Mouse (Mus musculus) testis, postnatal 14 days (tissue): ENCODE measurements at regions not wholly inside any gene's neighbourhood (a gene's known extent, or its start where the extent isn't known, plus 50 kb on each side); places are given as distances from the start of the nearest gene placed in this dataset.

Source experiments
- DNase-seq: peaks from one replicate; pipeline ENCODE4 v3.0.0; 2021; ENCODE audit warnings: low spot score

DNA sequence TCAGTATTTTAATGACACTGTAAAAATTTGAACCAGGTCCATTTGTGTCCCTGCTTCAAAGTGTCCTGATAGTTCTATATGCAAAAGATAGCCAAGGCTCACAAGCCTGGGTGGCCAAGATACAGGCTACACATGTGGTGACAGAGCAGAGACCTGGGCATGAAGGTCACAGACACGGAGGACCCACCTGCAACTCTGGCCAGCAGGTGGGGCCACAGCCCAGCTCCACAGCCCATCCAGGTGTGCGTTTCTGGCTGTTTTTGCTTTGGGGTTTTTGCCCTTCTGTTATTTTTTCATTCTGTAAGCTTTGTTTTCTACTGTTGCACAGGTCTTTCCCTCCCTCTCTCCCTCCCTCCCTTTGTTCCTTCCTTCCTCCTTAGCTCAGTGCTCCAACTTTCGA is 399.4 kb upstream of the Rora start:
- DNase-seq, result no peak

DNA sequence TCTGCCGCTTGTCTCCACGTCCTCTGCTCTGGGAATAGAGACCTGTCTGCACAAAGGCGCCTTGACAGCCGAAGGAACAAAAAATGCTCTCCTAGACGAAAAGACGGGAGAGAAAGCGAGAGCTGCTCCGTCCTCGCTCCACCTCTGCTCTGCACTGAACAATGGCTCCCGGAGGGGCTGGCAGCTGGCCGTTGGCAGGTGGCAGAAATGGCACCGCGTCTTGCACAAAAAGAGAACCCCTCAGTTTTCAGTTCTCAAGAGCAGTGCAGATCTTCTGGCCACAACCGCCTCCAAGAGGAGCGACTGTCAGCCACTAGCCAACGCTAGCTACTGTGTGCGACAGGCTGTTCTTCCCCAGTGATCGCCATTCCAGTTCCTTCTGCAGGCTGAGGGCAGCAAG is 385.0 kb upstream of the Rora start:
- no peak for DNase-seq

DNA sequence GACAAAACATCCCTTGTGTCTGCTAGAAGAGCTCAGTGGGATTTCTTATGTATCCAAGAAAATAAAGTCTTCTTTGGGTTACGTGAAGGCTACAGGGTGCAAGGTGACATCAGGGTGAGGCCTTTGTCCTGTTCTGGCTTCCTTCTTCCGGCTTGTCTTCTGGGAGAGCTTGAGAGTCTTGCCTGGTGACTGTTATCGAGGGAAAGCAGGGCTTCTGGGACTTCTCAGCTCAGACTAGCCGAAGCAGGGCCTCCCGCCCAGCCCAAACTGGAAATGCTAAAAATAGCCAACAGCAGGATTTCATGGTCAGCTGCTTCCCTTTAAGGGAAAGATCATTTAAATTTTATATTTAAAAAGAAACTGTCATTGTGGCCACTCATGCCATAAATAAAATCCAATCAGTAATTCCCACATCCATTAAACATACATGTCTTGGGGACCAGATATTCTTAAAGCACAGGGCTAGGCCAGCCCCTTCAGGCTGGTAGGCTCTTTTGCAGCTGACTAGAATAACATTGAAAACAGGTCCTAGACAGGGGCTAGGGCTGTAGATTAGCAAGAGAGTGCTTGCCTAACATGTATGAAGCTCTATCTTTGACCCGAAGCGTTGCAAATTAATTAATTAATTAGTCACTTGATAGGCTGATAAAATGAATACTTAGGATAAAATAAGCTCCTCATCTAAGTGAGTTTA is 351.2 kb upstream of the Rora start:
- no peak for DNase-seq

DNA sequence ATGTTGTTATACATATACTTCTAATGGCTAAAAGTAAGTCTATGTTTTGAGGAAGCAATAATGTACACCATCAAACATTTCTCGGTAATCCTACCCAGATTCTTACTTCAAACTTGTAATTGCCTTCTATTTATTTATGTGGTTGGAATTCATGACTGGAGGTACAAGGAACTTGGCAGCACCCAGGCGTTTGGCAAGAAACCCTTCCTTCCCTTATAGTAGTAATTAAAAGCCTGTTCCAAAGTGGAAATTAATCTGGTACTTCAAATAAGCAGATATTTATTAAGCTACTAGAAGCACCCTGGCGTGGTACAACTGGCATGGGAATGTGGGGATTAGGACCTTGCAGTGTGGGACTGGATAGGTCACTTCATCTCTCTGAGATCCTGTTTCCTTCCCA is 322.9 kb upstream of the Rora start:
- no peak for DNase-seq

DNA sequence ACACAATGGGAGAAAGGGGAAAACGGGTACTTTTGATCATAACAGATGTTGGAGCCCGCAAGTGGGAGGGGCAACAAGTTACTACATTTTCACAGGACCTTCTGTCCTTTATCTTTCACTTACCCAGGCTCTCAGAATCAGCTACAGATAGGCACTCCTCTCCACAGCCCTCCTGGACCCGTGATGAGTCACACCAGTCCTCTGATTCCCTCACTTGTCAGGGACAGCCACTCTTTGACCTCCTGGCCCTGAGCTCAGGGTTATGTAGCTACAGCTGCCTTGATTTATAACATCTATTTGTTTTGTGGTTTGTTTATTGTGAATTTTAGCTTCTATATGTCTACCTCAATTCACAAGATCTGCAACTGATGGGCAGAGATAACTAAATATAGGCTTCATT is 312.7 kb upstream of the Rora start:
- DNase-seq, result no peak

DNA sequence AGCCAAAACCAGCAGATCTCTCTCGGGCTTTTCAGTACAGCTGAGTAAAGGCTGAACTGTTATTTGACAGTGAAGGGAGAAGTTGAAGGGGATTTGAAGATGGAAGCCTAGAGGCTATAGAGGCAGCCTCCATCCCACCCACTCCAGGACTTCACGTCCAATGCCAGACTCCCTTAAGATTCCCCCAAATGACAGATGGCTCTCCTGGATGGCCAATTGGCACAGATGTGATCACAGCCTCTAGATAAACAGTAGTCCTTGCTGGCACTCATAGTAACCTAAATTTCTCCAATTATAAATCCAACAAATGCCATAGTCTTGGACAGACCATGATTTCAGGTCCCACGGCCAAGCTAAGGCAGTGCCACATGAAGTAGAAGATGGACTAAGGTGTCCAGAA is 312.1 kb upstream of the Rora start:
- no peak for DNase-seq

DNA sequence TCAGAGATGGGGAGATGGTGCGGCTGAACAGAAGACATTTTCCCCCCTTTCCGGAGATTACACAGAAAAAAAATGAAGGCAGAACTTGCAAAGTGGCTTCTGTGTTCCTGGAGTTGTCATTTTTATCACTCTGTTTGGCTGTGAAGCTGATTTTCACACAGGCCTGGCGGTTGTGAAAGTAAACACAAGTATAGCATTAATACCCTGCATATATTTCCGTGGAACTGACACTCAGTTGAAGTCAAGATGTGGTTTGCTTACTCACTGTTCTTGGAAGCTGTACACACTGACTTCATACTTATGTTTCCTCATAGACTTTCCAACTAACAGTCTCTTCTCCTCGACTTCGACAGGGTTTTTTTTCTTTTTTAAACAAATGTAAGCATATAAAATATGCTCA is 306.2 kb upstream of the Rora start:
- DNase-seq, result no peak

DNA sequence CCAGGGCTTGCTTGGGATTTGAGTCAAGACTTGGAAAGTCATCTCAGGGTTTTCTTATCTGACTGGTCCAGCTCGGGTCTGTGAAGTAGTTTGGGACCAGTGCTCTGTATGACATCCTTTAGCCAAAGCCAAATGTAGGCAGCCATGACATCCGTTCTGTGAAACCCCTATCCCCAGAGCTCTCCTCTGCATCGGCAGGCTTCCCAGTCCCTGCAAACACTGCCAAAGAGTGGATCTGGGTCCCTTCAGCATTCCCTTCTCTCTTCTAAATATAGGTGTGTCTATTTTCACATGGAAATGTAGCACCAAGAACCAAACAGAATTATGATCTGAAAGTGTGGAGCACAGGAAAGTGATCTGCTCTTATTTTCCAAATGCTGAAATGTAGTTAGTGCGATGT is 302.1 kb upstream of the Rora start:
- DNase-seq, result no peak

DNA sequence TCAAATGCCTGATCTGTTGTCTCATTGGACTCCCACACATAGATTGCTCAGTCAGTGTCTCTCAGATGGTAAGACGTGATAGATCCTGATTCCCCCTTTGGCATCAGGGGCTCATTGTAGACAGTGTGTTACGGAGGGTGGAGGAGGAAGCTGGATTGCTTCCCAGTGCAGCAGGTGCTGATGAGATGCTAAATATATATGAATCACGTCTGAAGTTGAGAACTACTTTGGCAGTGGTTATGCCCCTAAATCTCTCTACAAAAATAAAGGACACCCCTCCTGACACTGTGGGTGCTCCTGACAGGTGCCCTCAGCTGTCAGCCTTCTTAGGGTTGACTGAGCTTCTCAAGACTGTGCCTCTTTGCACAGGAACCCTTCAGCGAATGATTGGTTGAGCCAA is 299.1 kb upstream of the Rora start:
- DNase-seq, result no peak

DNA sequence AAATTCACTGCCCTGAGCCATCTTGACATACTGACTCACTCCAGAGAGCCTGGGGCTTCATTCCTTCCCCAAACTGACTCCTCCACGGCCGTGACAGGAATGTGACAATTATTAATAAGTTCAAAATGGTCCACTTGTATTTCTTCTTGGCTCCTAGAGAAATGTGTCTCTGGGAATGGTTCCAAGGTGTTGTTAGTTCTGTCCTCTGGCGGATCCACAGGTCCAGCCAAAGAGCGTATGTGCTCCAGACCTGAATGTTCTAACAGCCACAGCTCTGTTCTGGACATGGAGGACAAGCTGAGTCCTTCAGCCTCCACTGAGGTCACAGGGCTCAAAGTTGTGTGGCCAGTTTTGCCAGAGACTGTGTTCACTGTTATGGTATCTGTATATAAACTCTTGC is 297.5 kb upstream of the Rora start:
- no peak for DNase-seq

DNA sequence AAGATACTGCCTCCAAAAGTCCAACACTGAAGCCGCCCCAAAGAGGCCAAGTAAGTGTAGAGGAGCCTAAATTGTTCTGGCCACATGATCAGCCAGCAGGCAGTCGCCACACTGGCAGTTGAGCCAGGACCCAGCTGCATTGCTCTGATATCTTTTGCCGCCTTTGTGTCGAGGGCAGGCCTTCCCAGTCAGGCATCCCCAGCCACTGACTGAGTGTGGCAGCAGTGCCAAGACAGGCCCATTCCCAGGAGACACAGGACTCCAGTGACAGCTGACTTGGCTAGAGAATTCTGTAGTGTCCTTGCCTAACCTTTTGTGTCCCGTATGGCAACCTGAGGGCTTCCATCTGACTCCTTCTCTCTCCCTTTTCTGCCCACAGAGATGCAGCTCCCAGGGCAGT is 296.4 kb upstream of the Rora start:
- no peak for DNase-seq

DNA sequence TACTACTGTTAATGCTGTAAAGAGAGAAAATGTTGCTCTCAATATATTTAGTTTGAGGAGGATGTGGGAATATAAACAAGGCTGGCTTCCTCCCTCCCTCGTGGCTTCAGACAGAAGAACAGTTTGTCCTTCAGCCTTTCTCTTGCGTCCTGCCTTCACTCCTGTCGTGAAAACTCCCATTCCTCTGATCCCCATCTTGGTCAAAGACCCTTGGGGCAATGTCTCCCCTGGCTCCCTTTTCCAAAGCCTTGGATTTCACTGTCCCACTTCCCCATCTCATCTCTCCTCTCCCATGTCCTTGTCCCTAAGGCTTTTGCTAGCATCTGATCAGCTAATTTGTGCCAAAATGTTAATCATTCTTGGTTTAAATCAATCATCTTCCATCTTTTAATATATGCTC is 286.6 kb upstream of the Rora start:
- DNase-seq, result no peak

DNA sequence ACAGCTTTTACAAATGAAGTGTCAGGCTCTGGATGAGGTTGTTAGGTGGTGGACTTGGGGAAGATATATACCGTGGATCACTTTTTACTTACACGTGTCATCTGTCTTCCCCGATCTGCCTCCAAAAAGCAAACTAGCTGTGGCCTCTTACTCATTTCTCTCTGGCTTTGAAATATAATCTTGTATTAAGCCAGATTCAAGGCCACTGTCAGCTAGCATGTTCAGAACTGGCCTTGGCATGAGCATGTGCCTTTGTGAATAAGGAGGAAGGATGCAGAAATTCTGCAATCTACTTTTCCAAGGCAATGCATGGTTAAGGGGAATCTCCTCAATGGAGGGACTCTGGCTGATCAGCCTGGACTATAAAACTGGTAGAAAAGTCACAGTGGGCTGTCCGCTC is 286.0 kb upstream of the Rora start:
- no peak for DNase-seq

DNA sequence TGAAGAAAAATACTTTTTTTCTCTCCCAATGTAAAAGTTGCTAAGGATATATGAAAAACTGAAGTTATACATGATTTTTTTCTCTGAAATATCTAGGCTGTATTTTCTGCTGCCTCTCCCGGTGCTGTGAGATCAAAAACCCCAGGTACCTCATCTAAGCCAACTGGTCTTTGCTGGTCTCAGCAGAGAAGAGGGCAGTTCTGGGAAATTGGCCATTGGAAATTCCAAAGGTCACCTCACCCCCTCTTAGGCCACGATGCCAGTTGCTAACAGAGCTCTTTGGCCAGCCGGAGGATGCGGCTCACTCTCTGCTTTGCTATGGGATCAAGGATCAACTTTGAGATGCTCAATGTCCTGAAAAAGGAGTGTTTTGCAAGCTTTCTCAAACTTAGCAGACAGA is 280.9 kb upstream of the Rora start:
- no peak for DNase-seq

DNA sequence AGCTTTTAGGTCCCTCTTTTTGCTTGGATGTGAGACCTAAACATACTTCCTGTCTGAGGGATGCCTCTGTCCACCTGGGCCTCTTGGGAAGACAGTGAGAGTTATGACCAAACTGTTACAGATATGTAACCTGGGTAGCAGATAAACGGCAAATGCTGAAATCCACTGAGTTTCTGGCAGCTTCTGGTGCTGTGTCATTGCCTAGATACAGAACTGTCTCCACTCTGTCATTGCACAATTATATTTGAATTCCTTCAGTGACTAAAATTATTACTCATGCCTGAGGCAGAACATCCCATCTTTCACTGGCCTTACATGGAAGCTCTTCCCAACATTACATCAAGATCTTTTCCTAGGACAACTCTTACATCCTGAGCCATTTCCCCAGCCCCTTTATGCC is 277.4 kb upstream of the Rora start:
- no peak for DNase-seq

DNA sequence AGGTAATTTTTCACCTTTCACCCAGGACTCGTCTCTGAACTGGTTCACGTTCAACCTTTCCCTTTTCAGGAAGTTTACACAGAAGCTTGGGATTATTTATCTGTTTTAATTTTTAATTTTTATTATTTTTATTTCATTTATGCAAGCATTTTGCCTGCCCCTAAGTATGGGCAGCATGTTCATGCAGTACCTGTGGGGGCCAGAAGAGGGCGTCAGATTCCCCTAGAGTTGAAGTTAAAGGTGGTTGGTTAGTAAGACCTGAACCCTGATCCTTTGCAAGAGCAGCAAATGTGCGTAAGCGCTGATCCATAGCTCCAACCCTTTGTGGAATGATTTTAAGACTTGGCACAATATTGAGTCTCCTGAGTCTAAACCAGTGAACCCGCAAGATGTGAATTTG is 271.7 kb upstream of the Rora start:
- peak; percentile 11 for DNase-seq

DNA sequence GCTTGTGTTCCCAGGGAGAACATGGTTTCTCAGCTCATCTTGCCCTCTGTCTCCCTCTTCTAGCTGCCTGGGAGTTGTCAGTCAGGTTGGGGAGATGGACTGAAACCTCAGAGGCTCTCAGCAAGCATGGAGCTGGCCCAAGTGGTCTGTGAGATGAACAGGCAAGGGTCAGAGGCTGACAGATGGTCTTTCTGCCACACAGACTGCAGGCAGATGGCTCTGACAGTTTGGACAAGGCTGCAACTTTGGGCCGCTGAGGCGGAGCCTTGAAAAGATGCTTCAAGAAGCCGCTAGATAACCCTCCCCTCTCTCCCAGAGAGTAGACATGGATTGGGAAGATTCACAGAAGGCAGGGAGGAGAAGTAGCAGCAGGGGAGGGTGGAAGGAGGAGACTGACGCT is 252.7 kb upstream of the Rora start:
- DNase-seq, result no peak

DNA sequence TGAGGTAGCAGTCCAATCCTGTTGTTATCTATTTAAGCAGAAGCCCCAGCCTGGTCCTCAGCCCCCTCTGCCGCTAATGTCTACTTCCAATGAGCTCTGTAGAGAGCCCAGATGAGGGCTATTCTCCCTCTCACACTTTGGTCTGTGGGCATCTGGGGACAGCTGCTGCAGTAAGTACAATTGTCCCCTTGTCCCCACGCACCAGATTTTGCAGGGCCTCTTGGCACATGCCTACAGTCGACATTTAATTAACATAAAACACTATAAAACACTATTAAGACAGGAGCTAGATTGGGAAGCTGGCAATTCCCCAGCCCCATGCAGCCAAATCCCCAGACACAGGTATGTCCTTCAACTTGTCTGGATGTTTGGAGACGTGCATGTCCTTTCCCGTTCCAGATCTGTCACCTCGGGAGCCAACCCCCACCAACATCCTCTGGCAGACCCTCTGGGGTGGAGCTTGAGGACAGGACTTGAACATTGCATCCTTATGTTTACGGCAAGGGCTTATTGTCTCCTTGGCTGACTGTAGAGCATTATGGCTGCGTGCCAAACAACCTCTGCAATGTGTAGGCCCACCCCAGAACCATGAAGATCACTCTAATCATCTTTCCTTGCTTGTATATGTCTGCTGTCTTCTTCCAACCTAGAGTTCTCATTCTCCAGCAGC is 251.3 kb upstream of the Rora start:
- DNase-seq, result no peak

DNA sequence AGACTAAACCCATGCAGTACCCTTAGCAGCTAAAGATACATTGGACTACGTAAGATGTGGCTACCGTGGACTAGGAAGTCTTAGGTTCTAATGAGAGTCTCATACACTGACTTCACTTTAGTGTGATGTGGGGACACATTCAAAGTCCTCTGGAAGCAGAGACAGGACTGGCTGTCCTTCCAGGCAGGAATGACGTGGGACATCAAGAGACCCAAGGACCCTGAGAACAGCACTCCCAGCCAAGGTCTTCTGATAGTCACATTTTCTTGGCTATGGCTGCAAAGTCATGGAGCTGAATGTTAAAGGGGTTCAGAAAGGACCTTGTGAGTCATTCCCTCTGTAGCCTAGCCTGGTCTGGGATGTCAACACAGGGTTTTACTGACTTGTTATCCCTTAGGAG is 250.6 kb upstream of the Rora start:
- no peak for DNase-seq

DNA sequence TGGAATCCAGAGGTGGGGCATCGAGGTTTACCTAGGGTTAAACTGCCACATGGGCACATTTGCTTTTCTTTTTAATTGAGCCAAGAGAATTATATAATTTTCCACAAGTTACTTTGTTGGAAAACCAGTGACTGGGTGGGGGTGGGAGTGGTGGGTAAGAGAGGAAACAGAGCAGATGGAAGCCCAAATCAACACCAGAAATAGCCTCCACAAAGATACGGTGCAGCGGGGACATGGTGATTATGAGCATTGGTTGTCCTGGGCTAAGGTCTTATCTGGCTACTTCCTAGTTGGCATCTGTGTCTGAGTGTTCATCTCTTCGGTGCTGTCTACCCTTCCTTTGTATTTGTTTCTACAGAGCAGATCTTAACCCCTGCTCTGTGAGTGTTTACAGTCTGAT is 250.1 kb upstream of the Rora start:
- no peak for DNase-seq

DNA sequence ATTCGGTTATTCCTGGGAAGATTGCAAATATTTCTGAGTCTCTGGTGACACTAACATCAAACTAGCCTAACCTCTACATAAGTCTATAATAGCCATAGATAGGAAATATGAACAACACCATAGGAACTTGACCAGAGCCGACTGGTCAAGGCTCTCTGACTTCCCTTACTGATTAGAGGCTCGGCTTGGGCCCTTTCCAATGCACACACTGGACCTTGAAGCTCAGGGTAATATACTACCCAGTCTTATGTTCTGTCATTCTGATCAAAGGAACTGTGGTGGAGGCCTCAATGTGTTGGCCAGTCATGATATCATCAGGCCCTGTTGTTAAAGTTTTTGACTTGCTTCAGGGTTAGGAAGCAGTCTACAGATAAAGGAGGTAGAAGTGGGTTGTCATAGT is 243.8 kb upstream of the Rora start:
- DNase-seq, result no peak

DNA sequence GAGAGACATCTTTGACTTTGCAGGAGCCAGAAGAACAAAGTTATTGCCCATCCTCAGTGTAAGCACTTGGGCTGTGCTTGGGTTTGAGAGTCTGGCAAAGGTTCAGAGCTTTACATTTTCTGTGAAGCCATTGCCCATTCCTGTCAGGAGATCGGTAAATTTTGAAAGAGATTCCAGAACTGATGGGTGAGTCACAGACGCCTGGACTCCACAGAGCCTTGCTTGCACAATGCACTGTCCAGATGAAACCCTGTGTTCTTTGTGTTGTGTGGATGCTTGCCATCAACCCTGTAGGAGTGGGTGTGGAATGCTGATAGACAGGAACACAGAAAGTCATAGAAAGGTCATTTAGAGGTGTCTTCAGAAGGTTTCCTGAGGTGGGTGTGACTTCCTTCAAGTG is 227.3 kb upstream of the Rora start:
- DNase-seq, result no peak

DNA sequence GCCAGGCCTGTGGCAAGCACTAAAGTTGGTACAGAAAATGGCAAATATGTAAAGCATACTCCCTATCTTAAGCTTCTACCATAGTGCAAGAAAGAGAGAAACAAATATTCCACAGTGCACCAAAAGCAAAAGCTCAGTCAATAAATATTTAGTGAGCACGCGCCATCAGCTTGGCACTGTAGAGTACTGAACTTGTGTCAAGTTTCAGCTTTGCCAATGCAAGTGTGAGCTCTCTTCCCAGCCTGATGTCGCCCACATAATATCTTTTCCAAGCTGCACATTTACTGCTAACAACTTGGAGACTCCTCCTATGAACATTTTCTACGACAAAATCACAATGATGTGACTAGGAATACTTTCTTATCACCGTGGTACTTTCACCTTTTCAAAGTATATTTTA is 190.8 kb upstream of the Rora start:
- DNase-seq, result no peak

DNA sequence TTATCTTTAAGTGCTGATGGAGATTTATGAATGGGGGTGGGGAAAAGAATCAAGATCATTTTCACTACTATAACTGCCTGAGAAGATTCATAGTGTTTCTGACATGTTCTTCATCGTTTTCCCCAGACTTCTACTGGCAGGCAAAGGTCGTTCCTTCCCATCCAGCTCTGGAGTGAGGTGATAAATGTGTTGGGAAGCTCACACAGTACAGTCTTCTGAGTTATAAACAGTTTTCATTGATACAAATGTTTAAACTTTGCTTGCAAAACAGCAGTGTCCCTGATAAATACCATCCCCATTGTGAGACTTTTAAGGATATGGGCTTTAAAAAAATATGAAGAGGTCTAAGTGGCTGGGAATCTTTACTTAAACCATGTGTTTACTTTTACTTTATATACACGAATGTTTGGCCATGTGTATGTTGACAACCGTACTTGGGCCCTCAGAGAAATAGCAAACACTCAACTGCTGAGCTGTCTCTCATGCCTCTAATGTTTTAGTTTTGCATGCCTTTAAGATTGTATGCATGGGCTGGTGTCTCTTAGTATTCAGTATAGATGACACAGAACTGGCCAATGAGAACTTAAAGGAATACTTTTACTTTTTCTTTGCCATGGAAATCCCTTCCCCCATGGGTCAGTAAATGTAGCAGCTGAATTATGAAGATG is 189.8 kb upstream of the Rora start:
- DNase-seq, result no peak
